Mouse (Mus musculus): Measurements from ENCODE around the gene Snx29. TPM values are rescaled to one million over a fixed set of nuclear protein-coding genes. Genes with fewer than 3 reads are reported as not detected.

The Snx29 gene
- total RNA-seq, 2 experiments from 2014 or later = 32.1 to 33.4 TPM

Other genes starting within 250 kb of the Snx29 start
- 10 to 100 TPM; 37.1 to 38.7 TPM for gene Txndc11, start 188.3 kb upstream of the Snx29 start, total RNA-seq (2021)
- gene Zc3h7a, start 146.5 kb upstream of the Snx29 start, total RNA-seq (2021) = 10 to 100 TPM; 60.9 to 66.2 TPM
- 10 to 100 TPM; 58.9 to 63.1 TPM for gene Rsl1d1, start 119.6 kb upstream of the Snx29 start, total RNA-seq (2021)
- 100 to 1,000 TPM in 1 of 2 experiments, 10 to 100 TPM in 1; 97.8 to 103 TPM for gene Gspt1, start 68.6 kb upstream of the Snx29 start, total RNA-seq (2021)
- gene Tnfrsf17, start 9.1 kb upstream of the Snx29 start, total RNA-seq (2021) = under 1 TPM; 0.58 to 0.61 TPM

Measured in left cerebral cortex, postnatal 10 days (tissue).